Mouse (Mus musculus) liver, embryonic 14.5 days (tissue): ENCODE data around the gene Zcchc4. TPM values are rescaled to one million over a fixed set of nuclear protein-coding genes. Genes with fewer than 3 reads are reported as not detected.

Source experiments
- ATAC-seq: fragments of 200-750 bp; cut with Nextera tagmentation; 2 replicates; pipeline ENCODE4 v1.8.0; 2017; ENCODE audit warnings: moderate number of reproducible peaks, mild to moderate bottlenecking, moderate library complexity; ENCODE audit not compliant: insufficient read depth
- DNase-seq, 3 experiments: peaks; one replicate each; pipeline ENCODE4 v3.0.0-alpha.2; 2012 to 2013; ENCODE audit warnings: low read depth in 3 of 3, low spot score in 3 of 3
- H3K27ac ChIP-seq: fragments of 300-500 bp; sonication (generic); 2 replicates; pipeline ENCODE4 v1.5.1; 2014; ENCODE audit warnings: moderate library complexity, mild to moderate bottlenecking, control low read depth, inconsistent platforms
- H3K27me3 ChIP-seq: fragments of 300-500 bp; sonication (generic); 2 replicates; pipeline ENCODE4 v1.6.1; 2014; ENCODE audit warnings: mild to moderate bottlenecking, low read length, moderate library complexity; ENCODE audit not compliant: control insufficient read depth, insufficient read depth
- H3K36me3 ChIP-seq: fragments of 300-500 bp; sonication (generic); replicated peaks from 2 replicates; pipeline ENCODE4 v1.6.1; 2014; ENCODE audit warnings: low read depth; ENCODE audit not compliant: control insufficient read depth, insufficient read depth
- H3K4me1 ChIP-seq, 2 experiments: fragments of 200-500 bp in 1 of 2; fragments of 300-500 bp in 1 of 2; sonication (generic) in 1 of 2; replicated peaks; 2 replicates each; pipeline ENCODE4 v1.6.1; 2012 to 2014; ENCODE audit warnings: antibody characterized with exemption in 1 of 2, inconsistent platforms in 1 of 2, low read length in 1 of 2; ENCODE audit not compliant: control insufficient read depth in 2 of 2, insufficient read depth in 2 of 2
- H3K4me2 ChIP-seq: fragments of 300-500 bp; sonication (generic); 2 replicates; pipeline ENCODE4 v1.6.1; 2014; ENCODE audit warnings: low read depth, mild to moderate bottlenecking, control low read depth, moderate library complexity
- H3K4me3 ChIP-seq, 2 experiments: fragments of 200-500 bp in 1 of 2; fragments of 300-500 bp in 1 of 2; sonication (generic) in 1 of 2; 2 replicates each; pipeline ENCODE4 v1.5.1; 2012 to 2014; ENCODE audit warnings: low read depth in 2 of 2, low read length in 2 of 2, mild to moderate bottlenecking in 2 of 2, control low read depth in 1 of 2, inconsistent platforms in 1 of 2, moderate library complexity in 1 of 2; ENCODE audit not compliant: insufficient read depth in 1 of 2
- H3K9ac ChIP-seq: fragments of 300-500 bp; sonication (generic); replicated peaks from 2 replicates; pipeline ENCODE4 v1.6.1; 2014; ENCODE audit warnings: mild to moderate bottlenecking, control low read depth, moderate library complexity
- H3K9me3 ChIP-seq: fragments of 300-500 bp; sonication (generic); 2 replicates; pipeline ENCODE4 v1.6.1; 2016; ENCODE audit warnings: low read length, mixed read lengths; ENCODE audit not compliant: control insufficient read depth
- CTCF ChIP-seq: IDR thresholded peaks from 2 replicates; pipeline ENCODE4 v1.5.1; 2016; ENCODE audit warnings: antibody characterized with exemption, low read depth, control low read depth
- EP300 ChIP-seq: IDR thresholded peaks from 2 replicates; pipeline ENCODE4 v1.6.1; 2016; ENCODE audit warnings: antibody characterized with exemption, low read depth
- WGBS: fragments of 180-500 bp; shearing (Covaris S2); extraction: QIAGEN DNeasy Blood & Tissue Kit; methylation state at CpG from one replicate; pipeline ENCODE4 v1.1.7; 2014; ENCODE audit not compliant: insufficient replicate concordance; 5-methylcytosine and 5-hydroxymethylcytosine counted together
- polyA plus RNA-seq, 2 experiments: library from polyadenylated mRNA; depleted of rRNA in 1 of 2; stranded (reverse) in 1 of 2; unstranded in 1 of 2; fragments of >200 nt; fragmentation: Nextera tagmentation in 1 of 2; extraction: Ambion mirVana in 1 of 2; gene quantifications; 2 replicates each; pipeline versions ENCODE4 v1.2.1 to v1.2.3; 2012 to 2014

Gene Zcchc4
- polyA plus RNA-seq, 2 experiments = 5.8 to 5.9 TPM

DNA sequence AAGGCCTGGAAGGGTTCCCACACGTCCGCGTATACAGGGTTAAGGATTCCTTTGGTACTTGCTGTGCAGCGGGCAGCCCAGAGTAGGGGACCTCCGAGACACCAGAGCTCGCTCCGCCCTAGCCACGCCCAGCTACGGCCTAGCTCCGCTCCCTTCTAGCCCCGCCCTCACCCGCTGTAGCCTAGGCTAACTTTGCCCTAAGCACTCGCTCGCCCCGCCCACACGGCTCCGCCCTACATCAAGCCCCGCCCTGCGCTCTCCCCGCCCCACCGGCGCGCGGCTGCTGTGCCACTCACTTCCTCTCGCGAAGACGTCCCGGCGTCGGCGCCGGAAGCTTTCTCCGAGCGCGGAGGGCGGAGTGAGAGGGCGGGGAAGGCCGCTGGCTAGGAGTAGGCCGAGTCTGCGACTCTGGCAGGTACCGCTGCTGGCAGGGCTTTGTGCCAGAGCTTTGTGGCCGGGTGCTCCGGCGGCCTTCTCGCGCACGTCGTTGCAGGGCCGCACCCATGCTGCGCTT is 58.6 kb downstream of the Zcchc4 start, which contains the start of gene Anapc4:
Gene Anapc4, plus strand, starts transcription at position 252 of the 514 bp plus-strand sequence.
- no peaks in the 10 kb centered on the region for H3K9me3 ChIP-seq
- peaks cover 15 to 16% of the 10 kb centered on the region in 2 experiments for H3K4me1 ChIP-seq
- WGBS = under 1% methylated on average over 50 of the region's 50 CpGs
- no peaks in the 10 kb centered on the region; the same call in 1 of the 2 replicates for H3K36me3 ChIP-seq
- ATAC-seq = peak; percentile 97
- H3K4me3 ChIP-seq = peak within 1 kb of the TSS; percentile 62
- H3K27me3 ChIP-seq = no peaks in the 10 kb centered on the region
- peak within 1 kb of the TSS; percentile 81 for H3K4me2 ChIP-seq
- peak within 1 kb of the TSS; percentile 76 for H3K9ac ChIP-seq
- TF ChIP-seq EP300 (no peak), CTCF (no peak)
- H3K27ac ChIP-seq = peak within 1 kb of the TSS; percentile 88
- DNase-seq = peak; percentile 96 to 98 (median 97)

DNA sequence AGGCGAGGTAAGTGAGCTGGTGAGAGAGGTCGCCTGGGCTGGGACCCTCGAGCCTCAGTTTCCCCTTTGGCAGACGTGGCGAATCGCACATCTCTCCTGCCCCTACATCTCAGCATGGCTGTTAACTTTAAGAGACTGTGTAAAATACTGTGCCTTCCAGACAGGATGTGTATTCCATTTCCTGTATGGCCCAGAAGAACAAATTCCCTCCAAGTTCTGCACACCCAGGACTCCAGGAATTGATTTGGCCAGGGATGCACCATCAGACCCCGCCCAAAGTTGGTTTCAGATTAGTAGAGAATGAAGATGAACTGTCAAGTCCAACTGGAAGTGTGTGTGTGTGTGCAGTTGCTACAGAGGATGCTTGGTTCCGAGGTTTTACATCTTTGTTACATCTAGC is 59.2 kb downstream of the Zcchc4 start:
- Histone ChIP-seq H3K27me3 (no peaks in the 10 kb centered on the region), H3K27ac (peak overlapping the region; percentile 48), H3K36me3 (no peaks in the 10 kb centered on the region; the same call in 1 of the 2 replicates), H3K4me1 (peaks cover 15 to 16% of the 10 kb centered on the region in 2 experiments), H3K9me3 (no peaks in the 10 kb centered on the region), H3K4me3 (peak overlapping the region; percentile 62), H3K4me2 (peak overlapping the region; percentile 81), H3K9ac (peak overlapping the region; percentile 76)
- DNase-seq (peak in 1 of 3 experiments; percentile 11), ATAC-seq (no peak)
- WGBS = 7% methylated on average over 8 of the region's 8 CpGs
- TF ChIP-seq EP300 = no peak
- TF ChIP-seq CTCF = no peak

DNA sequence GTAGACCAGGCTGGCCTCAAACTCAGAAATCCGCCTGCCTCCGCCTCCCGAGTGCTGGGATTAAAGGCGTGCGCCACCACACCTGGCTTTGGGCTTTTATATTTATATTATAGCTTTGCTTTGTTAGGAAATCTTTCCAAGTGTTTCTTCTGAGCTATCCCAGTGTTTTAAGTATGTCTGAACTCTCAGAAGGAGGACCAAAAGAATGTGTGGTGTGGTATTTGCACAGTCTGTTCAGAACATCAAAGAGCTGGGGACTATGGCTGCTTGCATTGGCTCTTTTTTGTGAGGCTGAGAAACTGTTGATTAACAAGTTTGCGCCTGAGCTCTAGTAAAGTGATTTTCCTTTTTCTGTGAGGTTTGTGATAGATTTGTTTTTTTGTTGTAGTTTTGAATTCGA is 69.1 kb downstream of the Zcchc4 start:
- H3K4me1 ChIP-seq = no peaks in the 10 kb centered on the region
- no peak overlapping the region for H3K27ac ChIP-seq
- DNase-seq = no peak
- peaks cover 13% of the 10 kb centered on the region for H3K36me3 ChIP-seq
- ATAC-seq = no peak
- no peaks in the 10 kb centered on the region for H3K27me3 ChIP-seq
- 83% methylated on average over 7 of the region's 7 CpGs for WGBS
- H3K4me3 ChIP-seq = no peak overlapping the region
- no peak overlapping the region for H3K9ac ChIP-seq
- no peak overlapping the region for H3K4me2 ChIP-seq
- TF ChIP-seq EP300 (no peak), CTCF (no peak)
- no peaks in the 10 kb centered on the region for H3K9me3 ChIP-seq

DNA sequence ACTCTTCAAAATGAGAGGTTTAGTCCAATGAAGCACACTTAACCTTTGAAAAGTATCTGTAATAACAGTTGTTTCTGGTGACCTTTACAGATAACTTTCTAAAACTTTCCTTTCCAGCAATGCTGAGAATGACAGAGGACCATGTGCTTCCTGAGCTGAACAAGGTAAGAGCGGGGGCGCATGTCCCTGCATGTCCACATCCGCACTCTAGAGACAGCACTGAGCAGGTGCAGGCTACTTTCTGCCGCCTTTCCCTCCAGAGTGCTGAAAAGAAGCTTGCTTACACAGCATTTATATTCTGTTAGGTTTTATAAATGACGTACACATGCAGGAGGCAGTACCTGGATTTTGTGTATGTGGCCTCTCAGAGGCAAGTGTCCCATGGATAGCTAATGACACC is 80.5 kb downstream of the Zcchc4 start:
- no peak overlapping the region for H3K4me3 ChIP-seq
- TF ChIP-seq CTCF (no peak), EP300 (no peak)
- no peaks in the 10 kb centered on the region for H3K4me1 ChIP-seq
- no peak overlapping the region for H3K4me2 ChIP-seq
- H3K27me3 ChIP-seq = no peaks in the 10 kb centered on the region
- no peak overlapping the region for H3K27ac ChIP-seq
- WGBS = 81% methylated on average over 5 of the region's 5 CpGs
- no peak for DNase-seq
- H3K9me3 ChIP-seq = no peaks in the 10 kb centered on the region
- ATAC-seq = no peak
- peaks cover 12% of the 10 kb centered on the region for H3K36me3 ChIP-seq
- H3K9ac ChIP-seq = no peak overlapping the region

DNA sequence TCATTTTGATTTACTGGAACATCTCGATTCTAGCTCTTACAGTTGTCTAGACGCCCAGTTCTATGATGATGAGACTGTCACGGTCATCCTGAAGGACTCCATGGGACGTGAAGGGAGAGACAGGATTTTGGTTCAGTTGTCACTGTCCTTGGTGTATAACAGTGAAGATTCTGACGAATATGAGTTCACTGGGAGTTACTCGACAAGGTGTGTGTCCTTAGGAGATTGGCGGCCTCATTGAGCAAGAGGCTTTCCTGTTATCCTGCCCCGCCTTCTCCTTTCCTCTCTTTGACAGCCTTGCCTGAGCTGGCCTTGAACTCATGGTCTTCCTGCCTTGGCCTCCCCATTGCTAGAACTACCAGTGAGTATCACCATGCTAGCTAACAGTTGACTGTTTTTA is 89.2 kb downstream of the Zcchc4 start:
- Histone ChIP-seq H3K36me3 (peaks cover 18% of the 10 kb centered on the region), H3K27me3 (no peaks in the 10 kb centered on the region), H3K9ac (no peak overlapping the region), H3K27ac (no peak overlapping the region), H3K9me3 (no peaks in the 10 kb centered on the region), H3K4me2 (no peak overlapping the region), H3K4me3 (no peak overlapping the region), H3K4me1 (no peaks in the 10 kb centered on the region)
- TF ChIP-seq EP300 = no peak
- no peak for TF ChIP-seq CTCF
- no peak for DNase-seq
- ATAC-seq = no peak
- 72% methylated on average over 8 of the region's 8 CpGs for WGBS
